Mouse (Mus musculus) gastrocnemius, adult 18-20 months (tissue): ENCODE measurements around the gene Ptprq. TPM values are rescaled to one million over a fixed set of nuclear protein-coding genes. Genes with fewer than 3 reads are reported as not detected.

ENCODE experiments used
- DNase-seq: peaks from one replicate; pipeline ENCODE4 v3.0.0; 2021; ENCODE audit warnings: low spot score
- microRNA-seq: library from miRNA; unstranded; fragments of <30 nt; microRNA quantifications from one replicate; pipeline ENCODE4 v1.2.0, GENCODE M21; 2021
- total RNA-seq, 2 experiments: library from RNA; stranded (reverse); gene quantifications; 2 replicates each; pipeline ENCODE4 v1.2.3; 2021

Ptprq gene
- total RNA-seq, 2 experiments from 2014 or later: 0.17 to 0.21 TPM

DNA sequence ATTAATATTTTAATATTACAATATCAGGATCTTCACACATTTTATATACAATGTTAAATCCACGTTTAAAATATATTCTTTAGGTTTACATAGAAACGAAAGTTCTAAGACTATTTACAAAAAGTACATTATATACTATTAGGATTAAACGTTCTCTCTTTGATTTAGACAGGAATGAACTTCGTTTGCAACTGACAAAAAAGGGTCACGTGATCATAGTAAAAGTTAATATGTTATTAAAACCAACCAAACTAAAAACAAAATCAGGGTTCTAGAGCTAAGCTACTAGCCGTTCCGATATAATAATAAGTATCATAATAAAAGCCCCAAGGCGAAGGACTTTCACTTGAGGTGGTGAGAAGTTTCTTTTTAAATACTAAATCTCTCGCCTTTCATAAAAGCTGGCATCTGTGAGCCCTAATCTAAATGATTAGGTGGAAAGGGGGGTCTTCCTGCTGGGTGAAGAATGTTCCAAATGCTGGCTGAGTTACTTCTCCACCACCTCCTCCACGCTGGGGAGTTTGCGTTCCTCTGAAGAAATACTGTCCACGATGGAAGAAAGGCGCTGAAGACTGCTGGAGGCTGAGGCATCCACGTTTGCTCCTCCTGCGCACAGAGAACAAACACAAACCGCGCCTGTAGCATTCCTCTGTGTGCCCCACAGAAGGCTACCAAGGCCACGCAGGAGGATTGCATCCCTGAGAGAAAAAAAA is 226.8 kb downstream of the Ptprq start:
- no peak for DNase-seq

DNA sequence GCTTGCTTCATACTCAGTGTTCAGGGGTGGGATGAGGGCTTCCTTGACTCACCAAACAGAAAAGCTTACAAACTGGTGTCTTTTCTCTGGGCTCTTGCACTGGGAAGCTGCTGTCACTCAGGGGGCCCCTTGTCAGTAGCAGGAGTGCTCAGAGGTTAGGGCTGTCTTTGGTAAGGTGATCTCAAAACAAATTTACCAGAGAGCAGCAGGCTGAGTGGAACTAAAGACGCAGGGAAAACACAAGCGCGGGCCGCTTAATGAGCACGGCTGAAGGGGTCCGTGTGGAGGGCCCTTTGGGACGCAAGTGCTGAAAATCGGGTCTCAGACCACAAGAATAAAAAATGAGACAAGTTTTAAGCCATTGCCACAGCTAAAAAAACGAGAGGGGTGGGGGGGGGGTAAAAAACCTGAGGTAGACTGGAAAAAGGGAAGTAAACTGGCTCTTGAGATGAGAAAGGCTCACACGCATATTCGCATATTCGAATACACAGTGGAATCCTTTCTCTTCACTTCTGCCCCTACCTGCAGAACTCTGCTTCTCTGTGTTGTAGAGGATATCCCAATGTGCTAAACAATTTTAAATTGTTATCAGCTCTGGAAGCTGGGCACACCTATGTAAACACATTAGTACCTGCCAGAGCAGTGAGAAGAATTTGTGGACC is 231.1 kb downstream of the Ptprq start:
- DNase-seq: no peak

DNA sequence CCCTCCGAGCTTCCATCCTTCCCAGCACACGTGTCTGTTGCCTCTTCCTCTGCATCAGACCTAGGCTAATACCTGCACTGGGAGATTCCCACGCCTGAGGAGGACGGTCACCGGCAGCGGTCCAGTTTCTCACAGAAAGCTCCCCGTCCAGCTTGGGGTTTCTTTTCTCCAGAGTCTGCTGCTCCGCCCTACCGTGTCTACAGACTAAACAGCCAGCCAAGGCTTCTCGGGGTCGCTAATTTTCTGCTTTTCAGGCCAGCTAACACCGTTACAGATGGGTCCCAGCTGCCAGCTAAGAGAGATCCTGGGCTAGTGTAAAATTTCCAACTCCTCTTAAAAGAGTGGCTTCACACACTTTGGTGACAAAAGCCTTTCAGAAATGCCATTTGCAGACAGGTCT is 233.1 kb downstream of the Ptprq start:
- no peak for DNase-seq

DNA sequence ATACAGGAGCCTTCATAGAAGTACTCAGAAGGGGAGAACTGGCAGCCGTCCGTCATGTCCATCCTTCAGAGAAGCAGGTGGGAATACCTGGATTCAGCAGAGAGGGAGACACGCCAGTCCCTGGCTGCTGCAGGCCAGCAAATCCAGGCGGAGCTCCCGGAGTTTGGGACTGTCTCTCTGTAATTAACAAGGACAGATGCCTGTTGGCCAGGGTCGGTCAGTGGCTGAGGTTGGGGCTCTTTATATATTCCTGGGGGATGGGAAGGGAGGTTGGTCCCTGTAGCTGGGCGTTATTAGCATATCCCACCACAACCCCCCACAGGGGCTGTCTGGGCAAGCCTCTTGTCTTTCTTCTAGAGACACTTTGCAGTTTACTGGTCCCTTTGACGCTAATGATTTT is 234.0 kb downstream of the Ptprq start, which contains the start of gene Myf5:
Gene Myf5 (minus strand): TSS at position 265 of the 400 bp plus-strand sequence.
- DNase-seq: no peak

DNA sequence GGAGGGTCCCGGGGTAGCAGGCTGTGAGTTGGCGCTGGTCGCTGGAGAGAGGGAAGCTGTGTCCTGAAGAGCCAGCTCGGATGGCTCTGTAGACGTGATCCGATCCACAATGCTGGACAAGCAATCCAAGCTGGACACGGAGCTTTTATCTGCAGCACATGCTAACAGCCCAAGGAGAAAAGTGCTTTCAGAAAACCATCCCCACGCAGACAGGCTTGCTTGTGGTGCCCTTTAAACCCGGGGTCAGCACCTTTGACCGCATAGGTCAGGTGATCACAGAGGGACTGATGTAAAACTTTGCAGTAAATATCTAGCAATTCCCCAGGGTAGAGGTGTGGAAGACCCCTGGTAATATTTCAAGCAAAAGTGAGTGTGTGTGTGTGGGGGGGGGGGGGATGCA is 235.8 kb downstream of the Ptprq start:
- no peak for DNase-seq

DNA sequence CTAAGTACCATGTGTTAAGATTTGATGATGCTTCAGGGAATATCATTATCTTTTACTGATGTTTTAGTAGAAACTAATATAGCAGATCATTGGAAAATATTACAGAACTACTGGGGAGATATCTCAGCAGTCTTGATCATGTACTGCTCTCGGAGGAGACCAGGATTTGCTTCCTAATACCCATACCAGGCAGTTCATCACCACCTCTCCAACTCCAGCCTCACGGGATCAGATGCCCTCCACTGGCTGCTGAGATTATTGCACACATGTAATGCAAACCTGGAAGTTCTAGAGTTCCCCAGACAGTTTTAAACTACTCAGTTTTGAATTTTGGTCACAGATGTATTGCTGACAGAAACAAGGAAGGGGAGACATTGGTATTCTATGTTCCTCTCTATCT is 246.4 kb downstream of the Ptprq start:
- DNase-seq: no peak

DNA sequence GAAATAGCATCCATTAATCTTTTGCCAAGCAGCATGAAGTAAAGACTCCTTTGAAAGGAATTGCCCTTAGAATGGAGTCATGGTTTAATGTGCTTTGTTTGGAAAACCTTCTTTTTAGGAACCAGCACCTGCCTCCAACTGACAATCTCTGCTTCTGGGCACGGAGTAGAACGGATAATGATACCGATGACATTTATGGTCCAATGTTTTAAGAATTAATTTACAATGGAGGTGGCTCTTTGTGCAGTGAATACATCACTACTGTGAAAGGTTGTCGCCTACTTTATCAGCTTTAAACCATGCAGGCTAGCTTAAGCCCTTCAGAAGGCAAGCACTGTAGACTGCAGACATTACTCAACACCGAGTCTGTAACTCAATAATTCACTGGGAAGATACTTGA is 248.1 kb downstream of the Ptprq start:
- no peak for DNase-seq

DNA sequence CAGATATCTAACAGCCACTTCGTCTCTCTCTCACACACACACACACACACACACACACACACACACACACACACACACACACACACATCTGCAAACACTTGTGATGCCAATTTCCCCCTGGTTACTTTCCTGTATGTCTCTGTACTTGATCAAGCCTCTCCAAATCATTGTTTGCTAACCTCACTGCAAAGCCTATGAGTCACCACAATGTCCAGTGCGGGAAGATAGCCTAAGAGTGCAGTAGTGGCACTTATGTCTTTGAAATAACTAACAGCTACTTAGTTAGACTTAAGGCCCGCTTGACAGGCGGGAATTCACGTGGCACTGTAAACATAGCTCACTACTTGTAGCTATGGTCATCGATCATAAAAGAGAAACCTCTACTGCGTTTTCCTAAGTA is 252.0 kb downstream of the Ptprq start:
- no peak for DNase-seq

Small RNA genes lying within 50 kb of the gene (microRNA-seq; reads per million reads assigned to microRNA genes)
- gene Gm44403: not detected

Other genes with a start within 250 kb of the Ptprq start
- 1 to 10 TPM; 1.1 to 2.6 TPM for gene Myf5, start 233.9 kb downstream of the Ptprq start, total RNA-seq
- 100 to 1,000 TPM in 1 of 2 experiments, 10 to 100 TPM in 1; 96.5 to 154 TPM for gene Myf6, start 225.3 kb downstream of the Ptprq start, total RNA-seq
- gene Otogl, start 192.1 kb upstream of the Ptprq start, total RNA-seq: under 1 TPM; 0.02 TPM